Mouse (Mus musculus) mature B cell (primary cell): ENCODE data around the gene Osbpl10.

Source experiments
- in situ Hi-C: fragments of 300-500 bp; cut with MboI; formaldehyde crosslinking; loops from 2 replicates; pipeline ENCODE4 v1.14.3; 2019

Gene Osbpl10

GRCm38 (mm10) chr9:115075191-115075590, 96.8 kb downstream of the Osbpl10 start:
- in situ Hi-C loops, result no loop called here

GRCm38 (mm10) chr9:115088295-115088993, 110.1 kb downstream of the Osbpl10 start:
- in situ Hi-C loops, result no loop called here

- in situ Hi-C loops, result no loop called here
These were observed 111.3 kb downstream of the Osbpl10 start for GRCm38 (mm10) chr9:115089644-115090043.

- in situ Hi-C loops, result no loop called here
These were observed 118.1 kb downstream of the Osbpl10 start for GRCm38 (mm10) chr9:115096481-115096880.

DNA sequence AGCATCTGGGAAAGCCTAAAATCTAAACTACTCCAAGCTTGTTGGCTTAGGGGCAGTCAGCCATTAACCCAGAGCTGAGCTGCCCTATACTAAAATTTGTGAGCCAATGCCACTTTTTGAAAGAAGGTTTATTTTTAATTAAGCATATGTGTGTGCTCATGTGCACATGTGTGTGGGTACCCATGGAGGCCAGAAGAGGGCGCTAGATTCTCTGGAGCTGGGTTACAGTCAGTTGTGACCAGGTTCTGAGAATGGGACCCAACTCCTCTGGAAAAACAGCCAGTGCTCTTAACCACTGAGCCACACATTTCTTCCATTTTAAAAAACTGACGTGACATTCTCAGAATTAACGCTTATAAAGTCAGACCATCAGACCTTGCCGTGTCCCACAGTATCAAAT, 119.0 kb downstream of the Osbpl10 start:
- in situ Hi-C loops, result no loop called here

- in situ Hi-C loops, result no loop called here
These were observed 122.0 kb downstream of the Osbpl10 start for GRCm38 (mm10) chr9:115100181-115100915.

GRCm38 (mm10) chr9:115107430-115107829, 129.1 kb downstream of the Osbpl10 start:
- in situ Hi-C loops, result no loop called here

DNA sequence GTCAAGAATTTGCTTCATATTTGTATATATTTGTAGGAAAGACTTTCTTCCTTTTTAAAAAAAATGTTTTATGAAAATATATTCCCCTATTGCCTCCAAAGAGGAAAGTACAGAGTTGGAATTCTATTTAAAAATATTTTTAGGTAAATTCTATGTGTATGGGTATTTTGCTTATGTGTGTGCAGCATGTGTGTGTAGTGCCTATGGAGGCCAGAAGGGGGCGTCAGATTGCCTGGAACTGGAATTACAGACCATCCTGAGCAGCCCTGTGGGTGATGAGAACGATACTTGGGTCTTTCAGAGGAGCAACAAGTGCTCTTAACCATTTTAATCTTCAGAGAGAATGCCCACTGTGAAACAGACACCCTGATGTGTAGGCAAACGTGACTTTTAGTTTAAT, 132.3 kb downstream of the Osbpl10 start:
- in situ Hi-C loops, result no loop called here

- in situ Hi-C loops, result no loop called here
These were observed 138.9 kb downstream of the Osbpl10 start for GRCm38 (mm10) chr9:115117314-115117713.

DNA sequence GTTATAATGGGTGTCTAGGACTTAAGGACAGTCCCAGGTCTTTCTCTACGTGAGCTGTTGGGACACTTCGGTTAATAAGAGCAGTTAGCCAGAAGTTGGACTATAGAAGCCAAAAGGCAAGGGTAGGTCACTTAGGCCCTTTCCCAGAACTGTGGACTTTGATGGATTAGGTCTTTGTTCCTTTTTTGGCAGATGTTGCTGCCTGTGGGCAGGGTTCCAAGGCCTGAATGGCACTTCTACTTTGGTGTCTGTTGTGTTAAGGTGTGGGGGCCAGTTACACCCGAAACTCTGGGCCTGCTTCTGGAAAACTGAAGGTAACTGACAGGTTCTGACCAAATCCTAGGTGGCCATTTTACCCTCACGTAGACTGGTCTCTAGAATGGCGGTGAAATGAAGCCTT, 141.9 kb downstream of the Osbpl10 start:
- in situ Hi-C loops, result no loop called here

DNA sequence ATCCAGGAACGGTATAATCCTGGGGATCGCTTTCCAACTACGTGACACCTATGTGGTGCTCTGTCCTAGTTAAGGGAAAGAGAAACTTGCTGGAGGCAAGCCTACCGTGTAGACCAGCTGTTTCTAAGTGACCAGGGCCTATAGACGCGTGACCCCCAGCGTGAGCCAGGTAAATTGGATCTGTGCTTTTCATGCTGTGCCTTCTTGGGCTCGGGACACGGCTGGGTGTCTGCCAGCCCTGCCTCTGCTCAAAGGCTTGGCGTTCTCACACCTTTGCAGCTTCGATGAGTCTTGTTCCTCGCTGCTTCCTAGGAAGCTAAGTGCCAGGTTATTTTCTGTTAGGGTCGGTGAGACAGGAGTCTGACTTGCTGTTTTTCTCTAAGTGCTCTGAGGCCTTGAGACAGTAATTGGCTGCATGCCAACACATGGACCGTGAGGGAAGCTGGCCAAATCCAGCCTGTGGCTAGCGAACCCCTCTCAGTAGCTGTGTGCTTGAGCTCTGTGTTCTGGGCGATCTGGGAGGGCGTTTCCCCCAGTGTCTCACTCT, 142.4 kb downstream of the Osbpl10 start:
- in situ Hi-C loops, result no loop called here

GRCm38 (mm10) chr9:115127342-115127741, 149.0 kb downstream of the Osbpl10 start:
- in situ Hi-C loops, result no loop called here

GRCm38 (mm10) chr9:115133926-115134325, 155.6 kb downstream of the Osbpl10 start:
- in situ Hi-C loops, result no loop called here

GRCm38 (mm10) chr9:115134736-115135135, 156.4 kb downstream of the Osbpl10 start:
- in situ Hi-C loops, result no loop called here

DNA sequence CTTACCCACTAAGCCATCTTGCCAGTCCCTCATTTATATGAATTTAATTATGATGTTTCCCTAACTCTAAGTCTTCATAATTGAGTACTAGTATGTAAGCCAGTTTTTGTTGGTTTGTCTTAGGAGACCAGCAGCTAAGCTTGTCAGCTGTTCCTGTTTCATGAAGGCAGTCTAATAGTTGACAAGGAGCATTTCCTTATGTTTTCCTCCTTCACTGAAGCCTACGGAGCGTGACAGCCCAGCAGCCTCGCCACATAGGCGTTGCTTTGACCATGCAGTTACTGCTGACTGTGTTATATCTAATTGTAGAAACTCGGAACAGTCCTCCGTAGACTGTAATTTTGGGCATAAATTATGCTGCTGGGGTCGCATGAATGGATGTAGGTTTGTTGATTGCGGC, 157.0 kb downstream of the Osbpl10 start:
- in situ Hi-C loops, result no loop called here

- in situ Hi-C loops, result no loop called here
These were observed 159.5 kb downstream of the Osbpl10 start for GRCm38 (mm10) chr9:115137858-115138257.

GRCm38 (mm10) chr9:115139597-115140332, 161.4 kb downstream of the Osbpl10 start:
- in situ Hi-C loops, result no loop called here

DNA sequence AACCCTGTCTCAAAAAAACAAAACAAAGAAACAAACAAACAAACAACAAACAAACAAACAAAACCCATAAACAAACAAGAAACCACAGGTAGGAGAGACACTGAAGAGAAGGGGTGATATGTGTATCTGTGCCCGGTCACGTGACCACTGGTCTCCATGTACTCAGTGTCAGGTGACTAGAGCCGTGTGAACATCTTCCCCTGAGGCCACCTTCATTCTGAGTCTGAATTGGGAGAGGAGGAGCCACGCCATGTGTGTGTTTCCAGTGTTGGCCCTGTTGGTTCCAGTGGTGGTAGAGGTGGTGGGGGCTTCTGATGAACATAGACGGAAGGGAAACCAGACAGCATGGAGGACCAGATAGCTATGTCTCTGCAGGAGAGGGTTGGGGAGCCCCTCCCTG, 168.8 kb downstream of the Osbpl10 start:
- in situ Hi-C loops, result no loop called here

DNA sequence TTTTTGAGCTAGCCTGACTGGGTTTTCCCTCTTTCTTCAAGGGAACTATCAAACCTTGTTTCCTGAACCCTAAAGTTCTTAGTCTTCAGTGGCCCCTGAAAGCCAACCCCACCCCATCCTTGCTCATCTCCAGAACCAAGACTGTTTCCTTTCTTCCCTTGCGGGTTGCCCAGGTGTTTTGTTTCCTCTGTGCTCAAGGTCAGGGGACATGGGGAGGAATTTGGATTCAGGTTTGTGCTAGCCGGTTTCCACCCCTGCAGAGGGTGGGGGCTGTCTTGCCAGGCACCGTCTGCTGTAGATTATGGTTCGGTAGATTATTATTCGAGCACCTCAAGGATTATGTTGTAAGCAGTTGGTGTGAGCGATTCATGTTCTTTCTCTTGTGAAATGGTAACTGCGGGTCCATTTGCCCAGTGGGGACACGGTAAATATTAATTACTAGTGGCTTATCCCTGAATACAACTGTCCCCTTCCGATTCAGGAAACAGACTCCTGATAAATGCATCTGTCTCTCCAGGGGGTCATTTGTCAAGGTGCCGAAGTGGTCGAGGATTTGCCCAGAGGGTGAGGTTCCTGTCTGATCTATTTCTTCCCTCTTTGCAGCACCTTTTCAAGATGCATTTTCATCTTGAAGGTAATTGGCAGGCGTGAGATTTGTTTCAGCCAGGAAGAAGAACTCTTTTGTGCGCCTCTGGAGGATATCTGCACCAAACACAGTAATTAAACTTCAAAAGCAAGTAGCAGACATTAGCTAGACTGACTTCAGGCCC, 169.4 kb downstream of the Osbpl10 start:
- in situ Hi-C loops, result no loop called here

DNA sequence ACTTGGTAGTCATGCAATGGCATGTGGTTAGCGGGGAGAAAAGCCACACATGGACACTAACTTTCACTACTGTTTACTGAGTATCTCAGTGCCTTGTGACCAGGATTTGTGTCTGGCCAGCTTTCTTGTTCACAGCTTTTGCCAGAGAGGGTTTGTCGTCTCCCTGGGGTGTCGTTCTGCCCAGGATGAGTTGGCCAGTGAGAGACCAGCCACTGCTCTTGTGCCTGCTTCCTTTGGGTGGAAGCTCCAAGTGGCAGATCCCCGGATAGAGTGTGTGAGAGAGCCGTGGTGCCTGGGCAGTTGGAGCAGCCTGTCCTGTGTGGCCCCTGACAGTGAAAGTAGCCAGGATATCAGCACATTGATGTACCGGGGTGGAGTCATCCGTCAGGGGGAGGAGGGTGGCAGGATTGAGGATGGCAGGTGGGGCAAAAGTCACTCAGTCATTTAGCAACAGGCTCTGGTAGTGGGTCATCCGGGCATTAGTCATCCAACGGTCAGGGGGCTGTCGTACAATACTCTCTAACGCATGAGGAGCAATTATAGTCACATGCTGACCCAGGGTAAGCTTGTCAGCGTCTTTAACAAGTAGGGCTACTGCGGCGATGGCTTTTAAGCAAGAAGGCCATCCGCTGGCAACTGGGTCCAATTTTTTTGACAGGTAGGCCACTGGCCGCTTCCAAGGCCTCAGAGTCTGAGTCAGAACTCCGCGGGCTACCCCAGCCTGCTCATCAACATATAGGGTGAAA, 170.8 kb downstream of the Osbpl10 start:
- in situ Hi-C loops, result no loop called here

- in situ Hi-C loops, result no loop called here
These were observed 183.2 kb downstream of the Osbpl10 start for GRCm38 (mm10) chr9:115161591-115161990.
